Mouse (Mus musculus): ENCODE data around the gene Adcy7. TPM values are rescaled to one million over a fixed set of nuclear protein-coding genes. Genes with fewer than 3 reads are reported as not detected.

The Adcy7 gene
- total and polyA plus RNA-seq, 2 experiments: 1.6 to 2.1 TPM

- no peak for DNase-seq (ENCODE audit: extremely low read depth, low read depth, low spot score)
- Histone ChIP-seq H3K4me1 (ENCODE audit: control insufficient read depth, insufficient read depth, low read length) (no peaks in the 10 kb centered on the region), H3K27me3 (ENCODE audit: control insufficient read depth, insufficient read depth, low read length) (no peaks in the 10 kb centered on the region), H3K36me3 (ENCODE audit: control insufficient read depth, insufficient read depth, low read length) (peaks cover 72% of the 10 kb centered on the region), H3K27ac (replicated peaks; ENCODE audit: insufficient read depth, low read depth, low read length) (no peak overlapping the region), H3K4me3 (ENCODE audit: insufficient read depth, low read depth, low read length) (no peak overlapping the region), H3K9ac (ENCODE audit: low read depth, low read length) (no peak overlapping the region), H3K79me2 (ENCODE audit: control insufficient read depth, insufficient read depth, low read length) (no peaks in the 10 kb centered on the region)
- TF ChIP-seq POLR2A (IDR thresholded peaks at IDR 0.05; ENCODE audit: extremely low read depth, insufficient read depth, low read length): no peak
- no peak for TF ChIP-seq CTCF (IDR thresholded peaks at IDR 0.05; ENCODE audit: low read depth, low read length)
- 89% methylated on average over 4 of the region's 4 CpGs for WGBS
Measured at GRCm38 (mm10) chr8:88342026-88342425, 69.8 kb downstream of the Adcy7 start.

GRCm38 (mm10) chr8:88349046-88349445 is 76.8 kb downstream of the Adcy7 start:
- no peak overlapping the region for H3K27ac ChIP-seq (replicated peaks; ENCODE audit: insufficient read depth, low read depth, low read length)
- no peak for TF ChIP-seq CTCF (IDR thresholded peaks at IDR 0.05; ENCODE audit: low read depth, low read length)
- no peak for TF ChIP-seq POLR2A (IDR thresholded peaks at IDR 0.05; ENCODE audit: extremely low read depth, insufficient read depth, low read length)
- no peak overlapping the region for H3K4me3 ChIP-seq (ENCODE audit: insufficient read depth, low read depth, low read length)
- no peaks in the 10 kb centered on the region for H3K27me3 ChIP-seq (ENCODE audit: control insufficient read depth, insufficient read depth, low read length)
- peaks cover 78% of the 10 kb centered on the region for H3K36me3 ChIP-seq (ENCODE audit: control insufficient read depth, insufficient read depth, low read length)
- DNase-seq (ENCODE audit: extremely low read depth, low read depth, low spot score): no peak
- H3K9ac ChIP-seq (ENCODE audit: low read depth, low read length): no peak overlapping the region
- no peaks in the 10 kb centered on the region for H3K4me1 ChIP-seq (ENCODE audit: control insufficient read depth, insufficient read depth, low read length)
- no peaks in the 10 kb centered on the region for H3K79me2 ChIP-seq (ENCODE audit: control insufficient read depth, insufficient read depth, low read length)
- WGBS: 77% methylated on average over 2 of the region's 2 CpGs

- H3K4me3 ChIP-seq (ENCODE audit: insufficient read depth, low read depth, low read length): no peak overlapping the region
- no peak for DNase-seq (ENCODE audit: extremely low read depth, low read depth, low spot score)
- no peak overlapping the region for H3K9ac ChIP-seq (ENCODE audit: low read depth, low read length)
- H3K27me3 ChIP-seq (ENCODE audit: control insufficient read depth, insufficient read depth, low read length): no peaks in the 10 kb centered on the region
- H3K4me1 ChIP-seq (ENCODE audit: control insufficient read depth, insufficient read depth, low read length): no peaks in the 10 kb centered on the region; the same call in 1 of the 2 replicates
- 80% methylated on average over 5 of the region's 5 CpGs for WGBS
- TF ChIP-seq CTCF (IDR thresholded peaks at IDR 0.05; ENCODE audit: low read depth, low read length): no peak
- no peak for TF ChIP-seq POLR2A (IDR thresholded peaks at IDR 0.05; ENCODE audit: extremely low read depth, insufficient read depth, low read length)
- peaks cover 4% of the 10 kb centered on the region; the same call in 1 of the 2 replicates for H3K79me2 ChIP-seq (ENCODE audit: control insufficient read depth, insufficient read depth, low read length)
- H3K36me3 ChIP-seq (ENCODE audit: control insufficient read depth, insufficient read depth, low read length): peaks cover 44% of the 10 kb centered on the region
- H3K27ac ChIP-seq (replicated peaks; ENCODE audit: insufficient read depth, low read depth, low read length): no peak overlapping the region
Measured at GRCm38 (mm10) chr8:88357226-88357933, 85.2 kb downstream of the Adcy7 start.

GRCm38 (mm10) chr8:88357946-88358345 is 85.7 kb downstream of the Adcy7 start:
- Histone ChIP-seq H3K4me3 (ENCODE audit: insufficient read depth, low read depth, low read length) (no peak overlapping the region), H3K9ac (ENCODE audit: low read depth, low read length) (no peak overlapping the region), H3K79me2 (ENCODE audit: control insufficient read depth, insufficient read depth, low read length) (peaks cover 4% of the 10 kb centered on the region; the same call in 1 of the 2 replicates), H3K4me1 (ENCODE audit: control insufficient read depth, insufficient read depth, low read length) (no peaks in the 10 kb centered on the region; the same call in 1 of the 2 replicates), H3K27ac (replicated peaks; ENCODE audit: insufficient read depth, low read depth, low read length) (no peak overlapping the region), H3K27me3 (ENCODE audit: control insufficient read depth, insufficient read depth, low read length) (no peaks in the 10 kb centered on the region), H3K36me3 (ENCODE audit: control insufficient read depth, insufficient read depth, low read length) (peaks cover 38% of the 10 kb centered on the region)
- WGBS: 86% methylated on average over 5 of the region's 5 CpGs
- no peak for DNase-seq (ENCODE audit: extremely low read depth, low read depth, low spot score)
- peak; percentile 42 for TF ChIP-seq CTCF (IDR thresholded peaks at IDR 0.05; ENCODE audit: low read depth, low read length)
- no peak for TF ChIP-seq POLR2A (IDR thresholded peaks at IDR 0.05; ENCODE audit: extremely low read depth, insufficient read depth, low read length)

- peak; percentile 10 for DNase-seq (ENCODE audit: extremely low read depth, low read depth, low spot score)
- Histone ChIP-seq H3K27me3 (ENCODE audit: control insufficient read depth, insufficient read depth, low read length) (no peaks in the 10 kb centered on the region), H3K36me3 (ENCODE audit: control insufficient read depth, insufficient read depth, low read length) (peaks cover 19% of the 10 kb centered on the region), H3K4me1 (ENCODE audit: control insufficient read depth, insufficient read depth, low read length) (no peaks in the 10 kb centered on the region; the same call in 1 of the 2 replicates), H3K27ac (replicated peaks; ENCODE audit: insufficient read depth, low read depth, low read length) (no peak overlapping the region), H3K4me3 (ENCODE audit: insufficient read depth, low read depth, low read length) (no peak overlapping the region), H3K79me2 (ENCODE audit: control insufficient read depth, insufficient read depth, low read length) (peaks cover 4% of the 10 kb centered on the region; the same call in 1 of the 2 replicates), H3K9ac (ENCODE audit: low read depth, low read length) (no peak overlapping the region)
- TF ChIP-seq POLR2A (IDR thresholded peaks at IDR 0.05; ENCODE audit: extremely low read depth, insufficient read depth, low read length) (no peak), CTCF (IDR thresholded peaks at IDR 0.05; ENCODE audit: low read depth, low read length) (no peak)
- WGBS: 60% methylated on average over 2 of the region's 2 CpGs
Measured at GRCm38 (mm10) chr8:88359959-88360358, 87.8 kb downstream of the Adcy7 start.
